Mouse (Mus musculus): ENCODE results near the gene Hist1h2be.
"Not testable (repeated sequence)": the region's sequence is repeated elsewhere in the genome, so short reads cannot be mapped to it uniquely, and the experiment has no call there.

Hist1h2be gene

DNA sequence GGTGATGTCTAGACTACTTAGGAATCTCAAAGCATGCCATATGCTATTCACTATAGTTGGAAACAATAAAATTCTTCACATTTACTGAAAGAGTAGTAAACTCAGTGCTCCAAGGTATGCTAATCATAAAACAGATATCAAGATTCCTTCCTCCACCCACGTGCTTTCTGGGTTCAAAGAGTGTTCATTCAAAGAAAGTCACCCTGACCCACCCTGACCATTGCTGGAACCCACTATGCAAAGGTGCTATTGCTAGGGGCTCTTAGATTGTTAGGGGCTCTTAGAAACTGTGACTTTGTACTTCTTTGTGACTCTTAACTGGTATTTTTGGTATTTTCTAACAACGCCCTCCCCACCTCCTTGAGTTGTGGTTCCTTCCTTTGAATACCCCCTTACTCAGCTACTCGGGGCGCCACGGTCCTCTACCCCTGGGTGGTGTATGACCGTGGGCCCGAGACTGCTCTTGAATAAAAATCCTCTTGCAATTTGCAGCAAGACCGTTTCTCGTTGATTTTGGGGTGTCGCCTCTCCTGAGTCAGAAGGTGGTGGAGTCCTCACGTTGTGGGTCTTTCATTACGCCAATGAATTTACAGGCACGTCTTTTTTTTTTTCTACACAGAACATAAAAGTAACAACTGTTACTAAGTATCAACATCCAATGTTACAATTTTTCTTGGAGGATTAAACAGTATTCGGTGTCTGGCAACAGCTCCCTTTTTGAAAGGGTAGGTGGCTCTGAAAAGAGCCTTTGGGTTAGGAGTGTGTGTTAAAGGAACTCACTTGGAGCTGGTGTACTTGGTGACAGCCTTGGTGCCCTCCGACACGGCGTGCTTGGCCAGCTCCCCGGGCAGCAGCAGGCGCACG lies 47.7 kb downstream of the Hist1h2be start:
- DNase-seq (ENCODE audit: low spot score in 2 of 2), result not testable (repeated sequence)

- DNase-seq (ENCODE audit: low spot score in 2 of 2), result no peak
These were observed 48.5 kb downstream of the Hist1h2be start for GRCm38 (mm10) chr13:23572218-23573033.

- DNase-seq (ENCODE audit: low spot score in 2 of 2), result not testable (repeated sequence)
These were observed 49.3 kb downstream of the Hist1h2be start for GRCm38 (mm10) chr13:23571504-23572217.

GRCm38 (mm10) chr13:23571022-23571503 lies 49.9 kb downstream of the Hist1h2be start, which contains the start of the genes Hist1h2ae and Hist1h2bg:
Hist1h2ae (minus strand) TSS chr13:23571220.
Hist1h2bg (plus strand) TSS chr13:23571396.
- DNase-seq (ENCODE audit: low spot score in 2 of 2), result peak; percentile 58 to 66

GRCm38 (mm10) chr13:23570261-23571021 lies 50.5 kb downstream of the Hist1h2be start:
- not testable (repeated sequence) for DNase-seq (ENCODE audit: low spot score in 2 of 2)

DNA sequence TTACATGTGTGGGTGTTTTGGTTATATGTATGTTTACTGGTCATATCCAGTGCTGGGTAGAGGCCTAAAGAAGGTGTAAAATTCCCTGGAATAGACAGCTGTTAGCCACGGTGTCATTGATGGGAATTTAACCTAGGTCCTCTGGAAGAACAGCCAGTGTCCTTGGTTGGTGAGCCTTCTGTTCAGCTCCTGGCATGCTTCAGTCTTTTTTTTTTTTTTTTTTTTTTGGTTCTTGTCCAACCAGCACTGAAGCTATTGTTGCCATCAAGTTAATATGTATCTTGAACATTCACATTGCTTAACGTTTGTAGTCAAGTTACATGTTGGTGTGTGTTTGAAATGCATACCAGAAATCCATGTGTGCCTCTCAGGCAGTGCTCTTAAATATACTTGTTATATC lies 56.4 kb downstream of the Hist1h2be start:
- DNase-seq (ENCODE audit: low spot score in 2 of 2), result no peak

DNA sequence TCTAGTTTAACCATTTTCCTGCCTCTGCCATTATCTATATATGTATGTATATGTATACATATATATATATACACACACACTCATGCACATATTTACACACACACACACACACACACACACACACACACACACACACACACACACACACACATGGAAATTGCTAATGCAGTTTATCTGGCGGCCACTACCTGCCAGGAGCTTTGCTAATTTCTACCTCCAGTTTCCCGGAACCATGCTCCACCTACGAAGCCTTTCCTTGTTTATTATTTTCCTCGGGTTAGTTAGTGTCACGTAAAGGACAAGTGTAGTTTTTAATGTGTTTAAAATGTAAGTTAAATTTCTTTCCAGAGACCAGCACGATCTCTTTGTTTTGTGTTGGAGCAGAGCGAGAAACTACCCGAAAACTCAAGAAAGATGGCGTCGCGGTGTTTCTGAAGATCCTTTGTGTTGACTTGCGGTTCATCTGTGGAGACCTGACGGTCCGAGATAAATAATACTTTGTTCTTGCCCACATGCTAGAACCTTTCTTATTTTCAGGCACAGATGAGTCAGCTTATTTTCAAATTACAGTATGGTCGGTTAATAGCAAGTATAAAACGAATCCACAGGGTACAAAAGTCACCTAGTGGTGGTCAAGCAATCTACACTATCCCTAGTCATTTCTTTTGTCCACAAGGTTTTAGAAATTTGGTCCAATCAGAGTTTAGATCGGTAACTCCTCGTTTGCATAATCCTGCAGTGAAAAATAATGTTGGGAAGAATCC lies 58.0 kb downstream of the Hist1h2be start:
- DNase-seq (ENCODE audit: low spot score in 2 of 2), result no peak

GRCm38 (mm10) chr13:23561883-23562659 lies 58.9 kb downstream of the Hist1h2be start, which contains the start of gene Hist1h3e:
Hist1h3e (minus strand) TSS chr13:23562369.
- DNase-seq (ENCODE audit: low spot score in 2 of 2), result peak; percentile 93 to 94

DNA sequence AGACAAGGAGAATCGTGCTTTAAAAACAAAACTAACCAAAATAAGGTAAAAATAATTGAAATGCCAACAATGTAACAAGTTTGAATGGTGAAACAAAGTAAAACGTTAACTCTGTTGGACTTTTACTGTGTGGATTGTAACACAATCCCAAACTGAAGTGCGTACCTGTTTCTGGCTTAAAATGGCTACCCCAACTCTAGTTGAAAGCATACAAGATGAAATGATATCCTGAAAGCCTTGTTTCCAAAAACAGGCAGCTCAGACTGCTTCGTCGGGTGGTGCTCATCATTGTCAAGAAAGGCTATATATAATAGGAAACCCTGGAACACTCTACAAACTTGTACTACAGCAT lies 59.4 kb downstream of the Hist1h2be start:
- not testable (repeated sequence) for DNase-seq (ENCODE audit: low spot score in 2 of 2)

DNA sequence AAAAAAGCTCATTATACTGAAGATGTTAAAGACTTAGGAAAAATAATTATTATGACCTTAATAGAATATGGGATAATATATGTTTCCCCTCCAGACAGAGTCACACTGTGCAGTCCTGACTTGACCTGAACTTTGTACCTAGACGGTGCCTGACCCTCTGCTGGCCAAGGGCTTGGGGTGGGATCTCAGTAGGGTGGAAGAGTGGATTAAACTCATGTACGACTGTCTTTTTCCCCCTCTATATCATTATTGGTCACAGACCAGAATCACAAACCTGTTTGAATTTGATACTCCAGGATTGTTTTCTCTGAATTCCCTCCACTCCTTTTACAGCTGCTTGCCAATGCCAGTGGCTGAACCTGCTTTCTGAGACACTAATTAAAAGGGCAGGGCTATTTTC lies 60.2 kb downstream of the Hist1h2be start:
- not testable (repeated sequence) for DNase-seq (ENCODE audit: low spot score in 2 of 2)

- DNase-seq (ENCODE audit: low spot score in 2 of 2), result no peak
These were observed 64.0 kb downstream of the Hist1h2be start for GRCm38 (mm10) chr13:23556906-23557305.

DNA sequence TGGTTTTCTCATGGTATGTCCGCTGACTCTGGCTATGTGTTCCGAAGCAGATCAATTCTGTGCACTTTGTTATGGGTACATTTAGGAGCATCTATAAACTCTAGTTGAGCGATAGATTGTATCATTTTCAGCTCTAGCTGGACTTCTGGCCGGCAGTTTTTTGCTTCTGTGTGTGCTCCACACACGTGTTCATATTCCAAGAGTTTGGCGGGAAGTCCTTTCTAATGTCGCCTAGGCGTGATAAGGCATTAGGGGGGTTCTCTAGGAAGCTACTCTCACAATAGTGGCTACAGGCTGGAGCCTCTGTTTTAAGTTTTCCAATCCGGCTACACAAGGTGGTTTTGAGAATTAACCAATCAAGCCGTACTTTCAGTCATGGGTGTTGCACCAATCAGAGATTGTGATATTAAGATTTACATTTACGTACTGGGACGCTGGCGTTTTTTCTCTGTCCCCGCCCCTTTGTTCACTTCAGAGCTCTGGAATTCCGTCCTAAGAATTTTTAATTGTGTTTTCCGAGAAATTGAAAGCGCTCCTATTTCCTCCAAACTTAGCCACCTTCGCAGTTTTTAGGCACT lies 65.0 kb downstream of the Hist1h2be start:
- DNase-seq (ENCODE audit: low spot score in 2 of 2), result peak in 1 of 2 experiments; percentile 48

DNA sequence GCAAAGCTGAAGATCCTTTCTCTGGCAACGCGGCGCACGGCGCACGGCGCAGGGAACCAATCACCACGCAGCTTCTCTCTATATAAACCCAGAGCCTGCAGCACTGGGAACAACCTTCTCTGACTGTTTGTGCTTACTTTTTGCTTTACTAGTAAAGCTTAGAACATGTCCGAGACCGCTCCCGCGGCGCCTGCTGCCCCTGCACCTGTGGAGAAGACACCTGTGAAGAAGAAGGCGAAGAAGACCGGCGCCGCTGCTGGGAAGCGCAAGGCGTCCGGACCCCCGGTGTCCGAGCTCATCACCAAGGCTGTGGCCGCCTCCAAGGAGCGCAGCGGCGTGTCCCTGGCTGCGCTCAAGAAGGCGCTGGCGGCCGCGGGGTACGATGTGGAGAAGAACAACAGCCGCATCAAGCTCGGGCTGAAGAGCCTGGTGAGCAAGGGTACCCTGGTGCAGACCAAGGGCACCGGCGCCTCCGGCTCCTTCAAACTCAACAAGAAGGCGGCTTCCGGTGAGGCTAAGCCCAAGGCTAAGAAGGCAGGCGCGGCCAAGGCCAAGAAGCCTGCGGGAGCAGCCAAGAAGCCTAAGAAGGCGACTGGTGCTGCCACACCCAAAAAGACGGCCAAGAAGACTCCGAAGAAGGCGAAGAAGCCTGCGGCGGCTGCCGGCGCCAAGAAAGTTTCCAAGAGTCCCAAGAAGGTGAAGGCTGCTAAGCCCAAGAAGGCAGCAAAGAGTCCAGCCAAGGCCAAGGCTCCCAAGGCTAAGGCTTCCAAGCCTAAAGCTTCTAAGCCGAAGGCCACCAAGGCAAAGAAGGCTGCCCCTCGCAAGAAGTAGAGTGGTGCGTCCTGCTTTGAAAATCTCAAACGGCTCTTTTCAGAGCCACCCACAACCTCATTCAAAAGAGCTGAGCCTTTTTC lies 65.7 kb downstream of the Hist1h2be start:
- peak; percentile 67 to 71 for DNase-seq (ENCODE audit: low spot score in 2 of 2)

- no peak for DNase-seq (ENCODE audit: low spot score in 2 of 2)
These were observed 66.5 kb downstream of the Hist1h2be start for GRCm38 (mm10) chr13:23554393-23554792.

DNA sequence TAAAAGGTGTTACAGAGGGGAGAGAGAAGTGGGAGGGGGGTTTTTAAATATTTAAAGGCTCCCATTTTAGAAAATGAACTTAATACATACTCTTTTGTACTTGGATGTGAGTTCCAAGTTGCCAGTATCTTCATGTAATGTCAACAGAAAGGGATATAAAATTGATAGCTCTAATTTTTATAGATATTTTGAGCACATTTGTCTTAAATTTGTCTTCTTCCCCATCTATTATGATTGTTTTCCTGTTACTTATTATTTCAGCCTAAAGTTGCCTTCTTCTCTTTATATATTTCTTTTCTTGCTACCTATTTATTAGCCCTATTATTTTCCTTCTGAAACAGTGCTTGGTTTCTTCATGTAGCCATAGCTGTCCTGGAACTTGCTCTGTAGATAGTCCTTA lies 68.0 kb downstream of the Hist1h2be start, which contains the start of gene Hist1h1d:
Hist1h1d (plus strand) TSS at position 301 of the 400 bp plus-strand sequence.
- no peak for DNase-seq (ENCODE audit: low spot score in 2 of 2)

GRCm38 (mm10) chr13:23551931-23552914 lies 68.7 kb downstream of the Hist1h2be start:
- no peak for DNase-seq (ENCODE audit: low spot score in 2 of 2)
